Mouse (Mus musculus) lung, postnatal 10 days (tissue): ENCODE data around the gene Dgcr8.
"Not testable (repeated sequence)": the region's sequence is repeated elsewhere in the genome, so short reads cannot be mapped to it uniquely, and the experiment has no call there.

Source experiments
- DNase-seq: peaks from one replicate; pipeline ENCODE4 v3.0.0; 2021

Gene Dgcr8

GRCm38 (mm10) chr16:18289067-18289588 lies at the start of gene Dgcr8:
Dgcr8 (minus strand) TSS chr16:18289246.
- DNase-seq = peak; percentile 99

- no peak for DNase-seq
Measured at GRCm38 (mm10) chr16:18337261-18337660, 48.2 kb upstream of the Dgcr8 start.

GRCm38 (mm10) chr16:18335981-18336380 lies 46.9 kb upstream of the Dgcr8 start:
- DNase-seq = no peak

- DNase-seq = peak; percentile 43
Measured at GRCm38 (mm10) chr16:18333976-18334375, 44.9 kb upstream of the Dgcr8 start.

- DNase-seq = no peak
Measured at GRCm38 (mm10) chr16:18328524-18328923, 39.5 kb upstream of the Dgcr8 start.

- no peak for DNase-seq
Measured at GRCm38 (mm10) chr16:18327936-18328335, 38.9 kb upstream of the Dgcr8 start.

- no peak for DNase-seq
Measured at GRCm38 (mm10) chr16:18325741-18326140, 36.7 kb upstream of the Dgcr8 start.

- DNase-seq = no peak
Measured at GRCm38 (mm10) chr16:18324031-18324430, 35.0 kb upstream of the Dgcr8 start.

- peak; percentile 29 for DNase-seq
Measured at GRCm38 (mm10) chr16:18323460-18323859, 34.4 kb upstream of the Dgcr8 start.

GRCm38 (mm10) chr16:18321443-18321842 lies 32.4 kb upstream of the Dgcr8 start:
- no peak for DNase-seq

GRCm38 (mm10) chr16:18318992-18319391 lies 29.9 kb upstream of the Dgcr8 start:
- DNase-seq = no peak

GRCm38 (mm10) chr16:18308159-18308558 lies 19.1 kb upstream of the Dgcr8 start:
- DNase-seq = no peak

- DNase-seq = not testable (repeated sequence)
Measured at GRCm38 (mm10) chr16:18289614-18290013, 568 bp upstream of the Dgcr8 start.

GRCm38 (mm10) chr16:18288581-18289061 lies 425 bp downstream of the Dgcr8 start:
- DNase-seq = peak; percentile 88

GRCm38 (mm10) chr16:18288166-18288565 lies 880 bp downstream of the Dgcr8 start:
- DNase-seq = peak; percentile 10

GRCm38 (mm10) chr16:18275166-18275565 lies 13.9 kb downstream of the Dgcr8 start:
- no peak for DNase-seq

- DNase-seq = peak; percentile 16
Measured at GRCm38 (mm10) chr16:18268182-18268581, 20.9 kb downstream of the Dgcr8 start.

- DNase-seq = no peak
Measured at GRCm38 (mm10) chr16:18265024-18265423, 24.0 kb downstream of the Dgcr8 start.

- no peak for DNase-seq
Measured at GRCm38 (mm10) chr16:18258221-18258620, 30.8 kb downstream of the Dgcr8 start, which contains the start of gene Gm49776. Gm49776 (minus strand) TSS chr16:18258321.

- no peak for DNase-seq
Measured at GRCm38 (mm10) chr16:18253866-18254265, 35.2 kb downstream of the Dgcr8 start.

- no peak for DNase-seq
Measured at GRCm38 (mm10) chr16:18252736-18253135, 36.3 kb downstream of the Dgcr8 start.

- DNase-seq = no peak
Measured at GRCm38 (mm10) chr16:18250828-18251790, 37.9 kb downstream of the Dgcr8 start.

GRCm38 (mm10) chr16:18250231-18250630 lies 38.8 kb downstream of the Dgcr8 start:
- DNase-seq = no peak
